Mouse (Mus musculus) forebrain, embryonic 11.5 days (tissue): ENCODE measurements around the gene Dync2h1. TPM values are rescaled to one million over a fixed set of nuclear protein-coding genes. Genes with fewer than 3 reads are reported as not detected.
"Not testable (repeated sequence)": the region's sequence is repeated elsewhere in the genome, so short reads cannot be mapped to it uniquely, and the experiment has no call there.

Source experiments
- ATAC-seq: fragments of 200-750 bp; cut with Nextera tagmentation; replicated peaks from 2 replicates; pipeline ENCODE4 v1.8.0; 2017; ENCODE audit warnings: moderate TSS enrichment; ENCODE audit not compliant: low FRiP score
- DNase-seq: peaks from one replicate; pipeline ENCODE4 v3.0.0-alpha.2; 2017; ENCODE audit warnings: low spot score
- H3K27ac ChIP-seq: fragments of 300-500 bp; sonication (generic); 2 replicates; pipeline ENCODE4 v1.5.1; 2014; ENCODE audit warnings: low read depth, low read length
- H3K27me3 ChIP-seq: fragments of 300-500 bp; sonication (generic); 2 replicates; pipeline ENCODE4 v1.6.1; 2014; ENCODE audit warnings: mild to moderate bottlenecking, low read length, mixed read lengths; ENCODE audit not compliant: control insufficient read depth, insufficient read depth
- H3K36me3 ChIP-seq: fragments of 300-500 bp; sonication (generic); 2 replicates; pipeline ENCODE4 v1.6.1; 2014; ENCODE audit warnings: mild to moderate bottlenecking, low read length, moderate library complexity, mixed read lengths; ENCODE audit not compliant: control insufficient read depth, insufficient read depth
- H3K4me1 ChIP-seq: fragments of 300-500 bp; sonication (generic); replicated peaks from 2 replicates; pipeline ENCODE4 v1.6.1; 2014; ENCODE audit warnings: low read length, mixed read lengths; ENCODE audit not compliant: control insufficient read depth, insufficient read depth
- H3K4me2 ChIP-seq: fragments of 300-500 bp; sonication (generic); 2 replicates; pipeline ENCODE4 v1.6.1; 2014; ENCODE audit warnings: low read depth, mild to moderate bottlenecking, low read length, moderate library complexity, mixed read lengths; ENCODE audit not compliant: severe bottlenecking
- H3K4me3 ChIP-seq: fragments of 300-500 bp; sonication (generic); 2 replicates; pipeline ENCODE4 v1.5.1; 2014; ENCODE audit warnings: low read depth, low read length
- H3K9ac ChIP-seq: fragments of 300-500 bp; sonication (generic); 2 replicates; pipeline ENCODE4 v1.6.1; 2014; ENCODE audit warnings: low read length
- H3K9me3 ChIP-seq: fragments of 300-500 bp; sonication (generic); 2 replicates; pipeline ENCODE4 v1.6.1; 2016; ENCODE audit warnings: low read length, mixed read lengths; ENCODE audit not compliant: control insufficient read depth
- WGBS: fragments of 180-500 bp; shearing (Covaris S2); extraction: QIAGEN DNeasy Blood & Tissue Kit; methylation state at CpG from one replicate; pipeline ENCODE4 v1.1.7; 2014; 5-methylcytosine and 5-hydroxymethylcytosine counted together
- polyA plus RNA-seq: library from polyadenylated mRNA; unstranded; fragments of >200 nt; fragmentation: Nextera tagmentation; extraction: Ambion mirVana; gene quantifications from 2 replicates; pipeline ENCODE4 v1.2.1, GENCODE M21; 2014

Gene Dync2h1
- polyA plus RNA-seq, 1 experiment from 2014 or later = 34.8 TPM

DNA sequence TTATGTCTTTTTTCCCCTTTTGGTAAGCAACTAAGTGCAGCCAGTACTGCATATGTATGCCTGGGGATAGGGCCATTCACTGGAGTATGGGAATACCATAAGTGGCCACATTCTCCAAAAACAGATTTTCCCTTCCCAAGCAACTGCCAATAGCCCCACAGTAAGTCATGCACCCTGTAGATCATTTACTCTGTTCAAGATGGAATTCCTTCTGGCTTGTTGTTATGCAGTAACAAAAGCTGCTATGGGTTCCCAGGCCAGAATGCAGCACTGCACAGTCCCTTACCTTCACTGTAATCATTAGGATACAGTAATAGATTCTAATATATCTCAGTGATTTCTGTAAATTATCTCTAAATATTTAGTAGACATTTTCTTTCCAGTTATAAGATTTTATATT lies 190.0 kb downstream of the Dync2h1 start:
- no peaks in the 10 kb centered on the region for H3K27me3 ChIP-seq
- H3K4me1 ChIP-seq = no peaks in the 10 kb centered on the region
- H3K36me3 ChIP-seq = no peaks in the 10 kb centered on the region
- no peak overlapping the region for H3K9ac ChIP-seq
- DNase-seq = no peak
- H3K4me3 ChIP-seq = no peak overlapping the region
- H3K4me2 ChIP-seq = no peak overlapping the region
- H3K9me3 ChIP-seq = no peaks in the 10 kb centered on the region
- no peak overlapping the region for H3K27ac ChIP-seq
- ATAC-seq = no peak

GRCm38 (mm10) chr9:6988893-6989685 lies 195.2 kb downstream of the Dync2h1 start:
- no peaks in the 10 kb centered on the region for H3K4me1 ChIP-seq
- H3K27ac ChIP-seq = no peak overlapping the region
- no peak overlapping the region for H3K9ac ChIP-seq
- H3K4me2 ChIP-seq = no peak overlapping the region
- H3K27me3 ChIP-seq = no peaks in the 10 kb centered on the region
- no peaks in the 10 kb centered on the region for H3K9me3 ChIP-seq
- DNase-seq = no peak
- 89% methylated on average over 3 of the region's 3 CpGs for WGBS
- H3K36me3 ChIP-seq = no peaks in the 10 kb centered on the region; the same call in 1 of the 2 replicates
- ATAC-seq = no peak
- no peak overlapping the region for H3K4me3 ChIP-seq

DNA sequence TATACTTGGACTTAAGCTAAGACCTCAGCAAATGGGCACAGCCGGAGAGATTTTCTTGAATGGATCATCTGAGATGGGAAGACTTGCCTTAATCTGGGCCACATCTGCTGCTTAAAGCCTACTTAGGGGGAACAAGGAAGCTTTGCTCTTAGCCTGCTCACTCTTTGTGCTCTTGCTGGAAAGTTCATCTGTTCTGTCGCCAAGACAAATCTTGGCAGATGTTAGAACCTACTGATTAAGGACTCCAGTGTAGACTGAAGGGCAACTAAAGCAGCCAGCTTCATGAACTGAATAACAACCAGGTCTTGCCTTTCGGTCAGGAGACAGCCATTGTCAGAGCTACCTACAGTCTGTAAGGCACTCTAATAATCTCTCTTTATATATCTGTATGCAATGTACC lies 198.1 kb downstream of the Dync2h1 start:
- Histone ChIP-seq H3K9me3 (no peaks in the 10 kb centered on the region), H3K4me2 (no peak overlapping the region), H3K4me3 (no peak overlapping the region), H3K4me1 (no peaks in the 10 kb centered on the region), H3K9ac (no peak overlapping the region), H3K27me3 (no peaks in the 10 kb centered on the region), H3K36me3 (no peaks in the 10 kb centered on the region; the same call in 1 of the 2 replicates), H3K27ac (no peak overlapping the region)
- WGBS = 90% methylated on average over 3 of the region's 3 CpGs
- DNase-seq (no peak), ATAC-seq (no peak)

DNA sequence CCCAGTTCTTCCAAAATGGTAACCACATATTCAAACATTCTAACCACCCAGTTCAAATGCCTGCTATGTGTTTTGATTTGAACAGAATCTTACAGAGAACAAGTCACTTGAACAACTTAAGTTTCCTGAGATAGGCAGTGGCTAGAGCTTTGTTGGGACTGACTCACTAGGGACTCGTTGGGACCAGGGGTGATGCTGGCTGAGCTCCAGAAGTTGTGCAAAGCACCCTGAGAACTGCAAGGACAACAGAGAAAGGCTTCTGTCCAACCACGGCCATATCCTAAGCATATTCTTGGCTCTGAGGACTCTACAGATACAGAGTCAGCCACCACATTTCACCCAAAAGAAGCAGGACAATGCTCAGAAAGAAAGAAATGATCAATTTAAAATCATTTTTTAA lies 215.1 kb downstream of the Dync2h1 start:
- Histone ChIP-seq H3K36me3 (no peaks in the 10 kb centered on the region; the same call in 1 of the 2 replicates), H3K27ac (no peak overlapping the region), H3K4me2 (no peak overlapping the region), H3K27me3 (no peaks in the 10 kb centered on the region), H3K4me1 (no peaks in the 10 kb centered on the region), H3K9me3 (no peaks in the 10 kb centered on the region), H3K4me3 (no peak overlapping the region), H3K9ac (no peak overlapping the region)
- WGBS = 89% methylated on average over 2 of the region's 2 CpGs
- ATAC-seq (no peak), DNase-seq (no peak)

- Histone ChIP-seq H3K4me1 (no peaks in the 10 kb centered on the region), H3K36me3 (no peaks in the 10 kb centered on the region; the same call in 1 of the 2 replicates), H3K4me3 (no peak overlapping the region), H3K9me3 (no peaks in the 10 kb centered on the region), H3K27ac (no peak overlapping the region), H3K9ac (no peak overlapping the region), H3K4me2 (no peak overlapping the region), H3K27me3 (no peaks in the 10 kb centered on the region)
- DNase-seq (no peak), ATAC-seq (no peak)
- 87% methylated on average over 3 of the region's 3 CpGs for WGBS
These were observed 219.2 kb downstream of the Dync2h1 start for GRCm38 (mm10) chr9:6965006-6965405.

- no peaks in the 10 kb centered on the region for H3K9me3 ChIP-seq
- no peak overlapping the region for H3K4me3 ChIP-seq
- H3K27me3 ChIP-seq = no peaks in the 10 kb centered on the region
- H3K4me1 ChIP-seq = no peaks in the 10 kb centered on the region
- WGBS = 90% methylated on average over 2 of the region's 2 CpGs
- DNase-seq (no peak), ATAC-seq (no peak)
- H3K27ac ChIP-seq = no peak overlapping the region
- H3K9ac ChIP-seq = no peak overlapping the region
- H3K4me2 ChIP-seq = no peak overlapping the region
- no peaks in the 10 kb centered on the region for H3K36me3 ChIP-seq
These were observed 225.9 kb downstream of the Dync2h1 start for GRCm38 (mm10) chr9:6958311-6958710.

GRCm38 (mm10) chr9:6927399-6928035 lies 256.7 kb downstream of the Dync2h1 start:
- Histone ChIP-seq H3K27me3 (no peaks in the 10 kb centered on the region), H3K9me3 (no peaks in the 10 kb centered on the region), H3K9ac (no peak overlapping the region), H3K4me2 (no peak overlapping the region), H3K27ac (no peak overlapping the region), H3K4me1 (no peaks in the 10 kb centered on the region), H3K36me3 (no peaks in the 10 kb centered on the region), H3K4me3 (no peak overlapping the region)
- DNase-seq = no peak
- WGBS = 18% methylated on average over 1 of the region's 1 CpGs
- ATAC-seq = no peak

DNA sequence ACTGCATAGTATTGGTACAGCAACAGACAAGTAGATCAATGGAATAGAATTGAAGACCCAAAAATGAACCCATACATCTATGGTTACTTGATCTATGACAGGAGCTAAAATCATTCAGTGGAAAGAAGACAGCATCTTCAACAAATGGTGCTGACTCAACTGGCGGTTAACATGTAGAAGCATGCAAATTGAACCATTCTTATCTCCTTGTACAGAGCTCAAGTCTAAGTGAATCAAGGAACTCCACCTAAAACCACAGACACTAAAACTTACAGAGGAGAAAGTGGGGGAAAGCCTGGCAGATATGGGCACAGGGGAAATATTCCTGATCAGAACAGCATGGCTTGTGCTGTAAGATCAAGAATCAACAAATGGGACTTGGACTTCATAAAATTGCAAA lies 270.8 kb downstream of the Dync2h1 start:
- Histone ChIP-seq H3K9me3 (no peaks in the 10 kb centered on the region), H3K4me1 (no peaks in the 10 kb centered on the region), H3K36me3 (no peaks in the 10 kb centered on the region), H3K4me2 (no peak overlapping the region), H3K27ac (no peak overlapping the region), H3K4me3 (no peak overlapping the region), H3K27me3 (no peaks in the 10 kb centered on the region), H3K9ac (no peak overlapping the region)
- 93% methylated on average over 1 of the region's 1 CpGs for whole genome bisulfite sequencing
- ATAC-seq = no peak
- no peak for DNase-seq

DNA sequence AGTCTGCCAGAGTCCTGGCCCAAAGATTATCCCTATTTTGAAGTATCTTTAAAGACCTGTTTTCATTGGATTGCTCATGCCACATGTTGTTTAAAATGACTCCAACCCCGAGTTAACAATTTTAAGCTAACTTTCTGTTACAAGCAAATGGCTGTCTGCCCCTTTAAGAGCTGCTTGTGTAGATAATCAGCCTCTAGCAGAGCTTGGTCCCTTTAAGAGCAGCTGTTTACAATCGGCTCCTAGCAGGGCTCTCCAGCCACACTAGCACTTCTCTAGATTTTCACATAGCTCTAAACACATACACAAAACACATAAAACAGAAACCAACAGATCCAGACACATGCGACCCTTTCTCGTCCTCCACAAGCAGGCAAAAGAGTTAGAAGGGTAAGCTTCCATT lies 273.7 kb downstream of the Dync2h1 start:
- not testable (repeated sequence) for DNase-seq, H3K4me1 ChIP-seq, H3K36me3 ChIP-seq, H3K4me3 ChIP-seq, H3K9me3 ChIP-seq, H3K9ac ChIP-seq, H3K4me2 ChIP-seq, H3K27me3 ChIP-seq, H3K27ac ChIP-seq, ATAC-seq
- 63% methylated on average over 4 of the region's 4 CpGs for WGBS
